Mouse (Mus musculus) brain, embryonic 14.5 days (tissue): ENCODE results near the gene Osbpl9.

Source experiments
- CTCF ChIP-seq: fragments of 200-500 bp; IDR thresholded peaks from 2 replicates; pipeline ENCODE4 v1.5.1; 2012; ENCODE audit warnings: inconsistent platforms, mild to moderate bottlenecking, moderate library complexity, borderline replicate concordance; ENCODE audit not compliant: insufficient read depth, insufficient read length; ENCODE audit errors: extremely low read depth
- POLR2A ChIP-seq: fragments of 200-500 bp; IDR thresholded peaks from 2 replicates; pipeline ENCODE4 v1.6.1; 2012; ENCODE audit warnings: mild to moderate bottlenecking, inconsistent platforms, borderline replicate concordance; ENCODE audit not compliant: poor library complexity, insufficient read depth, insufficient read length, severe bottlenecking; ENCODE audit errors: extremely low read depth

GRCm38 (mm10) chr4:109116938-109117337, 85.1 kb downstream of the Osbpl9 start:
- no peak for TF ChIP-seq CTCF
- no peak for TF ChIP-seq POLR2A
